Mouse (Mus musculus) olfactory bulb, adult 2 months (tissue): ENCODE data around the gene Thrap3.

ENCODE experiments used
- CTCF ChIP-seq: fragments of 200-500 bp; IDR thresholded peaks from 2 replicates; pipeline ENCODE4 v1.5.1; 2012; ENCODE audit warnings: low read depth, mild to moderate bottlenecking, low read length, moderate library complexity; ENCODE audit not compliant: insufficient read depth
- POLR2A ChIP-seq: fragments of 200-500 bp; IDR thresholded peaks from 2 replicates; pipeline ENCODE4 v1.6.1; 2012; ENCODE audit warnings: mild to moderate bottlenecking, low read depth, low read length, moderate library complexity; ENCODE audit not compliant: insufficient read depth

DNA sequence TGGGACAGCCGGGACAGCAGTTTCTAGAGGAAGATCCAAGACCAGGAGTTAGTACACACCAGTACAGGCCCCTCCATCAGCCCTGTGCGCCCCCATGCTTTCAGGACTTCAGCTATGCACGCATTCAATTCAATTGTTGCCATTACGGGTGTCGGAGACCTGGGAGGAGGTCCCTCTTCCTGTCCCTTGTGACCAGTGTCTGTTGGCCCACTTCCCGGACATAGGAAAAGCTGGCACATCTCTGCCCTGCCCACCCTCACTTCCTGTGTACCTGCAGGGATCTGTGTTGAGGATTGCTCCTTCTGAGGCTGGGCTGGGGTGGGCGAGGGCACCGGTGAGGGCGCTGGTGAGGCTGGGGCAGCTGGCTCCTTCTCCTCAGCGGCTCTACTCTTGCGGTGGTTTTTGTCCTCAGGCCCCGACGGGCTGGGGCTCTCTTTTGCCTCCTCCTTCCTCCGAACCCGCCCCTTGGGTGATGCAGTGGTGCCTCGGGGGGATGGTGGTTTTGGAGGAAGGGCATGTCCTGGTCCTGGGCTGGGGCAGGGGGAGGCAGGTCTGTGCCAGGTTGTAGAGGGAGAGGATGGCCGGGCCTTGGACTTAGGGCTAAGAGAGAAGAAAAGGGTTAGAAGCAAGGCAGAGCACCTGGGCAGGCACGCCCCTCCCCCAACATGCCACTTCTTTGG is 32.1 kb upstream of the Thrap3 start:
- no peak for TF ChIP-seq CTCF
- no peak for TF ChIP-seq POLR2A
